Mouse (Mus musculus) urinary bladder, postnatal 4 days (tissue): ENCODE results near the gene Jsrp1.

Experiments used
- DNase-seq, 2 experiments: peaks; one replicate each; pipeline ENCODE4 v3.0.0; 2021 to 2022; ENCODE audit warnings: low spot score in 2 of 2

Jsrp1 gene

DNA sequence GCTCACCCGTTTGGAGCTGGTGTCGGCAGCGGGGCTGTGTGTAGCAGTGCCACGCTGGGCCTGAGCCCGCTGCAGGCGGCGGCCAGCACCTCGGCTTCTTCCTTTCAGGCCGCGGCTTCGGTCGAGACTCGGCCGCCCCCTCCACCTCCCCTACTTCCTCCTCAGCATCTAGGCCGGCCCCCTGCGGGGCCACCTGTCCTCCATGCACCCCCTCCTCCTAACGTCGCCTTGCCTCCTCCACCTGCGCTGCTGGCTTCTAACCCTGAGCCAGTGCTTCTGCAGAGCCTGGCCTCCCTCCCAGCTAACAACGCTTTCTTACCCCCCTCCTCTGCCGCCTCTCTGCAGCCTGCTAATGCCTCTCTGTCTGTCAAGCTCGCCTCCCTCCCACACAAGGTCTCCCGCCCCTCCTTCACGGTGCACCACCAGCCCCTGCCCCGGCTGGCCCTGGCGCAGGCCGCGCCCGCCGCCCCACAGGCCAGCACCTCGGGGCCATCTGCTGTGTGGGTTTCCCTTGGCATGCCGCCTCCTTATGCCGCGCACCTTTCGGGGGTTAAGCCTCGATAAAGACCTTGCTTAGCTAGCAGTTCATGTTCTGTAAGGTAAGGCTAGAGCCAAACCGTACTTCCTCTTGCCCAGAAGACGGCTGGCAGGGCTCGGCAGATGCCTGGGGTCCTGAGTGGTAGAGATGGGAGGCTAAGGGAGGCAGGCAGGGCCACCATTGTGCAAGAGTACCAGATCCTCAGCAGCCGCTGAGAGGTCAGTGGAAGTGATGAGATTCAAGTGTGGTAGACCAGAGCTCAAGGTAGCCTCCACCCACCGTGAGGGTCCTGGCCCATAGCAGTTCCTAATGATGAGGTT is 20.9 kb downstream of the Jsrp1 start:
- DNase-seq = peak in 1 of 2 experiments; percentile 35

- no peak for DNase-seq
Observed at GRCm38 (mm10) chr10:80791476-80792174, 21.7 kb downstream of the Jsrp1 start.

DNA sequence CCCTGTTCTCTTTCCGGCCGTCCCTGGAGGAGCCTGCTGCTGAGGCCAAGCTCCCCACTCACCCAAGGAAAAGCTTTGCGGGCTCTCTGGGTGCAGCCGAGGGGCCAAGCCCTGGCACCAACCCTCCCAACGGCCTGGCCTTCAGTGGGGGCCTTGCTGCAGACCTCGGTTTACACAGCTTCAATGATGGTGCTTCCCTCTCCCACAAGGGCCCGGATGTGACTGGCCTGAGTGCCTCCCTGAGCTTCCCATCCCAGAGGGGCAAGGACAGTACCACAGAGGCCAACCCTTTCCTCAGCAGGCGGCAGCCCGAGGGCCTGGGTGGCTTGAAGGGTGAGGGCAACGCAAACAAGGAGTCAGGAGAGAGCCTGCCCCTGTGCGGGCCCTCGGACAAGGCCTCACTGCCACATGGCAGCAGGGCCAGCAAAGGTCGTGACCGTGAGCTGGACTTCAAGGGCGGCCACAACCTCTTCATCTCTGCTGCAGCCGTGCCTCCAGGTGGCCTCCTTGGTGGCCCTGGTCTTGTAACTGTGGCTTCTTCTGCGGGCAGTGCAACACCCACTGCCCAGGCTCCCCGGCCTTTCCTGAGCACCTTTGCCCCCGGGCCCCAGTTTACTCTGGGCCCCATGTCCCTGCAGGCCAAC is 22.4 kb downstream of the Jsrp1 start:
- DNase-seq = no peak

DNA sequence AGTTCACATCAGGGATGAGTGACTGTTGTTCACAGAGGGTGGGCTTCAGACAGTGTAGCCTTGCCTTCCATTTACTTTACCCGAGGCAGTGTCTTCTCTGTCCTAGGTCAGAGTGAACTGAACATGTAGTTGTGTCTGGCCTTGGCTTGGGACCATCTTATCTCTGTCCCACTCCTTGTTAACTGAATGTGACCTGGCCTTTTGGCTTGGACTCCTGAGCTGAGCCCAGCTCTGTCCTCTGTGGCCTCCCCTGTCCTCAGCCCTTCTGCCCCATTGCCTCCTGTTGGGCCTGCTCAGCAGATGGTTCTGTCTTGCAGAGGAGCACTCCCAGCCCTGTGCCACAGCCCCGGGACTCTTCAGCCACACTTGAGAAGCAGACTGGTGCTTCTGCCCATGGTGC is 25.8 kb downstream of the Jsrp1 start:
- no peak for DNase-seq

- DNase-seq = no peak
Observed at GRCm38 (mm10) chr10:80785963-80786362, 27.3 kb downstream of the Jsrp1 start.

GRCm38 (mm10) chr10:80784871-80785270 is 28.4 kb downstream of the Jsrp1 start:
- DNase-seq = no peak

- no peak for DNase-seq
Observed at GRCm38 (mm10) chr10:80784302-80784701, 29.0 kb downstream of the Jsrp1 start.

DNA sequence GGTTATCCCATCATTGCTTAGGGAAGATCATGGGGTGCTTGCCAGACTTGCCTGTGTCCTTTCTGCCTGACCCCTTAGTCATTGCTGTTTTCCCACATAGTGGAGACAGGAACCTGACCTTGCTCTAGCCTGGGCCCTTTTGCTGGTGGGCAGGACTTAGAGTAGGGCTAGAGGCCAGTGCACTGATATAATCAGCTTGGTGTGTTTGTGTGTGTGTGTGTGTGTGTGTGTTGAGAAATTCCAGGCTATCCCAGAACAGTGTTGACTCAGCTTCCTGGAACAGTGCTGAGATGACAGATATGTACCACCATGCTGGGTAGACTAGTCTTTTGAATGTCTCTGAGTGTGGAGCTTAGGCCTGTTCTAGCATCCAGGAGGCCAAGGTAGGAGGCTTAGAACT is 33.7 kb downstream of the Jsrp1 start:
- DNase-seq = no peak

- no peak for DNase-seq
Observed at GRCm38 (mm10) chr10:80777123-80777522, 36.2 kb downstream of the Jsrp1 start.

- no peak for DNase-seq
Observed at GRCm38 (mm10) chr10:80776358-80776869, 36.9 kb downstream of the Jsrp1 start.

DNA sequence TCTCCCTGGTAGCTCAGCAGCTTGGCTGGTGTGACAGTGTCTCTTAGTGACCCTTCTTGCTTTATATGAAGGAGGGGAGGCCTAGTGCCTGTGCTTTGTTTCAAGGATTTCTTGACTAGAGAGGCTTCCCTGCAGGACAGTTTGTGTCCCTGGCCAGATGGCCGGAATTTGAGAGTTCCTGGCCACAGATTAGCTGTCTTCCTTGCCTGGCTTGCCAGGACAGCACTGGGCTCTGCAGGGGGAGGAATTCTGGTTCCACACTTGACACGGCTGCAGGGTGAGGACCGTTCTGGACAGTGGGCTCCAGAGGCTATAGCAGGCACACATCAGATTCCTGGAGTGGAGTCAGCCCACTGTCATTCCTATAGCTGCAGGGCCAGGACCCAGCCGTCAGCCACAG is 37.6 kb downstream of the Jsrp1 start:
- no peak for DNase-seq

DNA sequence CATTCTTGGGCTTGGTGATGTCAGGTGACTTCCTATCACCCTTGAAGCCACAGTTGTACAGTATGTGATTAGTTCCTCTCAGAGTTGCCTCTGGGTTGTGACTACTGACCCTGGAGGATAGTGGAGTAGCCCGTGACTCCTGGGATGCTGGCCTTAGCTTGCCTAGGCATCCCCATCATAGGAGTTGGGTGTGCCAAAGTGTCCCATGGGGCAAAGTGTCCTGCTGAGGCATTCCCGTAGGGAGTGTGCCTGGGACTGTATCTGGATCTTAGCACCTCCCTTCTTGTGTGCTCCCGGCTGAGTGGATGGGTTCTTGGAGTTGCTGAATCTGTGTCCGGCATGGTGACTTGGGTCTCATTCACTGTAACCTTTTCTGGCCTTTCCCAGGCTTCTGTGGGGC is 38.3 kb downstream of the Jsrp1 start:
- no peak for DNase-seq

- peak; percentile 67 to 79 for DNase-seq
Observed at GRCm38 (mm10) chr10:80774549-80774948, 38.7 kb downstream of the Jsrp1 start.

DNA sequence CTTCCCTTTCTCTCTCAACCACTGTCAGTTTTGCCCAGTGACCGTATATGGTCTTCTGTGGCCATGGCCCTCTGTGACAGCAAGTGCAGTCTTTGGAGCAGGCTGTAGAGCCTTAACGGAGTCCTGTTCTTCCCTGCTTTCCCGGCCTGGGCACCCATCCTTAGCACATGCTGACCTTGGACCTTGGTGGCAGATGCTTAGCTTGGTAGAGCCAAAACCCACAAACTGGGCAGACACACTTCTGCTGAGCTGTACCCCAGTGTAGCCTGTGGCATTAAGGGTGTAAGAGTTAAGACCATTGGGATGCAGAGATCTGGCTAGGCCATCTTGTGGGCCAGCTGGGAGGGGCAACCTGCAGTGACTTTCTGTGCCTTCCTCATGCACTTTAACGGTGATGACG is 39.5 kb downstream of the Jsrp1 start:
- DNase-seq = no peak

- DNase-seq = no peak
Observed at GRCm38 (mm10) chr10:80768365-80768764, 44.9 kb downstream of the Jsrp1 start.

DNA sequence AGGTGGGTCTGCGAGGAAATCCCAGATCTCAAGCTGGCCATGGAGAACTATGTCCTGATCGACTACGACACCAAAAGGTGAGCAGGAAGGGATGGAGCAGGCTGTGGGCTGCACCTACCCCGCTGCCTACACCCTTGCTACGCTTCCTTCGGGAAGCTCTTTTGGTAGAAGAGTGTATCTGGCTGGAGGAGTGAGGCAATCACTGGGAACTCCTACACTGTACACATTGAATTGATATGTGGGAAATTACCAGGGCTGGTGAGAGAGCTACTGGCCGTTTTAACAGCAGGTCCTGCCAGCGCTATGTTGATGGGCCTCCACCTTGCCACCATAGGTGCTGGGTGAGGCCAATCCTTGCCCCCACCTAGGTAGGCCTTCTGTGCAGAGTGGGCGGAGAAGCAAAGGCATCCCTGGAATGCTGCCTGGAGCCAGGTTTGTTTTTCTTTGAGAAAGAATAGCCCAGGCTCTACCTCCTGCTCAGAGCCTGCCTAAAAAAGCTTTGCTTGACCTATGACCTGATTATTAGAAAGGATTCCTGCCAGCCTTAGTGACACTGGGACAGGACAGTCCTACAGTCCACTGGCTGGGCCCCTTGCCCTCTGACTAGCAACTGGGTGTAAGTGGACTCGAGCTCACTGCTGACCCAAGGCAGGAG is 47.0 kb downstream of the Jsrp1 start:
- no peak for DNase-seq

DNA sequence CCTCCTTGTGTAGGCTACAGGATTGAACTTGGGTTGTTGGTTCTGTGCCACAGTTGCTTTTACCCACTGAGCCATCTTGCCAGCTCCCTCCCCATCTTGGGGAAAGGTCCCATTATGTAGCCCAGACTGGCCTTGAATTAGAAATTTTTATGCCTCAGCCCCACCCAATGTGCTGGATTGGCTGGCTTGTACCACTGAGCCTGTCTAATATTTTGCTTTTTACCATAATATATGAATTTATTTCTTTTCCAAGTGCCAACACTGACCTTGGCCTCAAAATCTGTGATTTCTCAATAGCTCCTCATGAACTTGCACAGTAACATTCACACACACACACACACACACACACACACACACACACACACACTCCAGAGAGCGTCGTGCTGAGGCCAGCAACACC is 47.6 kb downstream of the Jsrp1 start:
- no peak for DNase-seq

- DNase-seq = no peak
Observed at GRCm38 (mm10) chr10:80763502-80763901, 49.8 kb downstream of the Jsrp1 start.

GRCm38 (mm10) chr10:80761821-80762220 is 51.5 kb downstream of the Jsrp1 start:
- DNase-seq = no peak

DNA sequence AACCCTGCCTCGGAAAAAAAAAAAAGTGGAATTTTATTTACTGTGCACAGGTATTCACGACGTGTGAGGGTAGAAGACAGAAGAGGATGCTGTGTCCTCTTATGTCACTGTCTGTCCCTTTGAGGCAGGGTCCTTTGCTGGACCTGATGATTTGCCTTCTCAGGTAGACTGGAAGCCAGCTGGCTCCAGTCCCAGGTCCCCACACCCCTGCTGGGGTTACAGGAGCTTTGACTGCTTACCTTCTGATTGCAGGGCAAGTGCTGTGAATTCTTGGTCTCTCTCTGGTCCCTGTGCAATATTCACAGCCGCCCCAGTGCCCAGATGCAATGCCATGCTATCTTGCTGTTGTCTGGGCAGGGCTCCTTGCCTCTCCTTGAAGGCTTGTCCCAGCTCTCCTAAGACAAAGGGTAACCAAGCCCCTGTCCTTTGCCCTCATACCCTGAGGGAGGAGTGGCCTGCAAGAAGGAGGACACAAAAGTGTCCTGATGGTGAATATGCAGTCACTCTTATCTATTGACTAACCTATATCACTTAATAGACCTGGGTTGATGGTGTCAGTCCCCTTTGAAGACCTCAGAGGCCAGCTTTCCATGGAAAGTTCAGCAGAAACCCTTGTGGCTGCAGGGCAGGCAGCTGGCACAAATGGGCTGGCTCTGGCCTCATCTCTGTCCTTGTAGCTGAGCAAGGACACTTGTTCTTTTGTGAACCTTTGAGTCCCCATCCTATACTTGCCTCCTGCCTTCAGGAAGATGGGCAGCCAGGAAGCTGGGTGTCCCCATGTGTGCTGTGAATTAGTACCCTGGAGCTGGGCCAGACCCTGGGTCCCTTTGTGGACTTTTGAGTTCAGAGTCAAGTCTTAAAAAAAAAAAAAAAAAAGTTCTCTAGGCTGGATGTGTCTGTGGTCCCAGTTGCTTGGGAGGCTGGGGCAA is 52.4 kb downstream of the Jsrp1 start:
- DNase-seq = no peak

GRCm38 (mm10) chr10:80758651-80759050 is 54.6 kb downstream of the Jsrp1 start:
- DNase-seq = no peak
